Mouse (Mus musculus) ES-E14 (cell line): ENCODE results near the gene Ankrd10.

Experiments
- MAFK ChIP-seq: IDR thresholded peaks from 2 replicates; pipeline ENCODE4 v1.6.1; 2014; ENCODE audit warnings: mild to moderate bottlenecking, low read depth, low read length, inconsistent platforms; ENCODE audit not compliant: insufficient read depth
- ZC3H11A ChIP-seq: IDR thresholded peaks from 2 replicates; pipeline ENCODE4 v1.6.1; 2012; ENCODE audit warnings: low read depth, mild to moderate bottlenecking, inconsistent platforms, low read length, borderline replicate concordance
- ZNF384 ChIP-seq: IDR thresholded peaks from 2 replicates; pipeline ENCODE4 v1.6.1; 2012; ENCODE audit warnings: low read depth, low read length, inconsistent platforms

DNA sequence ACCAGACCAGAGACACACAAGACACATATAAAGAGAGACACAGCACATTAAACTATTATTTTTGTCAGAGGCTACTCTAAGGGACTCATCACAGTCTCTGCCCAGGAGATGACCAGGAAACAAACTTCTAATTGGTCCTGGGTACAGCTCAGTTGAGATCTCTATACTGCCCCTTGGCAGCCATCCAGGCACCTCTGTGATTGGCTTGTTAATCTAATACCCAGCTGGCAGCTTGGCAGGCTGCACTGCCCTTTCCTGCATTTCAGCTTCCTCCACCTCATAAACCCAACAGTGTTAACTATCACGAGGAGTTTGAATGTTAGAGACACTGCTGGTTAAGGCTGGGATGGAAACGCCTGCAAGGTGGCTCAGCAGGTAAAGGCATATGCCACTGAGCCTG is 7.6 kb upstream of the Ankrd10 start:
- TF ChIP-seq ZC3H11A, result no peak
- no peak for TF ChIP-seq MAFK
- TF ChIP-seq ZNF384, result no peak
